Mouse (Mus musculus) MEL (cell line): ENCODE data around the gene Trem2. TPM values are rescaled to one million over a fixed set of nuclear protein-coding genes. Genes with fewer than 3 reads are reported as not detected.
A peak's percentile ranks its signal among the peaks of the same experiment; 100 is the strongest.

Experiments used
- DNase-seq: peaks from one replicate; pipeline ENCODE4 v3.0.0; 2011; ENCODE audit warnings: low read depth, low spot score
- H3K27ac ChIP-seq: 2 replicates; pipeline ENCODE4 v1.5.1; 2012; ENCODE audit warnings: low read depth, mild to moderate bottlenecking, control low read depth, low read length, moderate library complexity; ENCODE audit not compliant: control insufficient read depth
- H3K27me3 ChIP-seq, 2 experiments: fragments of 150-350 bp in 1 of 2; sonication (generic) in 1 of 2; 2 replicates each; pipeline ENCODE4 v1.6.1; 2012; ENCODE audit warnings: low read length in 2 of 2, mild to moderate bottlenecking in 2 of 2, improper control_type of control experiment in 1 of 2, moderate library complexity in 1 of 2; ENCODE audit not compliant: insufficient read depth in 2 of 2, control insufficient read depth in 1 of 2
- H3K36me3 ChIP-seq, 2 experiments: 2 replicates each; pipeline ENCODE4 v1.6.1; 2012 to 2014; ENCODE audit warnings: low read length in 2 of 2, improper control_type of control experiment in 1 of 2, inconsistent platforms in 1 of 2, mild to moderate bottlenecking in 1 of 2; ENCODE audit not compliant: insufficient read depth in 2 of 2, control insufficient read depth in 1 of 2
- H3K4me1 ChIP-seq, 2 experiments: fragments of 150-350 bp in 1 of 2; sonication (generic) in 1 of 2; 2 replicates each; pipeline ENCODE4 v1.6.1; 2012; ENCODE audit warnings: low read length in 2 of 2, improper control_type of control experiment in 1 of 2, mild to moderate bottlenecking in 1 of 2; ENCODE audit not compliant: insufficient read depth in 2 of 2, control insufficient read depth in 1 of 2
- H3K4me3 ChIP-seq, 2 experiments: fragments of 150-350 bp in 1 of 2; sonication (generic) in 1 of 2; 2 replicates each; pipeline ENCODE4 v1.5.1; 2012; ENCODE audit warnings: low read depth in 2 of 2, low read length in 2 of 2, mild to moderate bottlenecking in 2 of 2, moderate library complexity in 2 of 2, control low read depth in 1 of 2, improper control_type of control experiment in 1 of 2; ENCODE audit not compliant: control insufficient read depth in 1 of 2, insufficient read depth in 1 of 2
- H3K79me2 ChIP-seq: 2 replicates; pipeline ENCODE4 v1.6.1; 2012; ENCODE audit warnings: mild to moderate bottlenecking, low read length, moderate library complexity; ENCODE audit not compliant: control insufficient read depth, poor library complexity, insufficient read depth
- H3K9ac ChIP-seq: 2 replicates; pipeline ENCODE4 v1.6.1; 2012; ENCODE audit warnings: low read depth, mild to moderate bottlenecking, control low read depth, low read length, moderate library complexity; ENCODE audit not compliant: control insufficient read depth, poor library complexity, severe bottlenecking
- H3K9me3 ChIP-seq: fragments of 150-350 bp; sonication (generic); replicated peaks from 2 replicates; pipeline ENCODE4 v1.6.1; 2012; ENCODE audit warnings: mild to moderate bottlenecking, low read length, improper control_type of control experiment, moderate library complexity; ENCODE audit not compliant: insufficient read depth
- BHLHE40 ChIP-seq: IDR thresholded peaks from 2 replicates; pipeline ENCODE4 v1.6.1; 2012; ENCODE audit warnings: low read depth, mild to moderate bottlenecking, inconsistent platforms, low read length, improper control_type of control experiment, borderline replicate concordance
- CHD1 ChIP-seq: IDR thresholded peaks from 2 replicates; pipeline ENCODE4 v1.6.1; 2012; ENCODE audit warnings: low read depth, mild to moderate bottlenecking, inconsistent platforms, low read length, improper control_type of control experiment
- CTCF ChIP-seq, 3 experiments: IDR thresholded peaks in 2 of 3; conservative IDR thresholded peaks in 1 of 3; 2 replicates each; pipeline ENCODE4 v1.5.1; 2011 to 2012; ENCODE audit warnings: low read length in 3 of 3, low read depth in 2 of 3, mild to moderate bottlenecking in 2 of 3, improper control_type of control experiment in 1 of 3, inconsistent platforms in 1 of 3, mixed read lengths in 1 of 3, moderate library complexity in 1 of 3; ENCODE audit not compliant: control insufficient read depth in 1 of 3, insufficient read depth in 1 of 3, poor library complexity in 1 of 3, severe bottlenecking in 1 of 3
- ETS1 ChIP-seq: IDR thresholded peaks from 2 replicates; pipeline ENCODE4 v1.6.1; 2012; ENCODE audit warnings: low read depth, mild to moderate bottlenecking, inconsistent platforms, low read length, improper control_type of control experiment, moderate library complexity
- GABPA ChIP-seq: IDR thresholded peaks from 2 replicates; pipeline ENCODE4 v1.6.1; 2012; ENCODE audit warnings: low read depth, mild to moderate bottlenecking, inconsistent platforms, low read length, improper control_type of control experiment, moderate library complexity
- GATA1 ChIP-seq: IDR thresholded peaks from 2 replicates; pipeline ENCODE4 v1.6.1; 2011; ENCODE audit warnings: low read depth, low read length, improper control_type of control experiment
- MAX ChIP-seq: IDR thresholded peaks from 2 replicates; pipeline ENCODE4 v1.6.1; 2011; ENCODE audit warnings: low read length, improper control_type of control experiment
- MAZ ChIP-seq: IDR thresholded peaks from 2 replicates; pipeline ENCODE4 v1.6.1; 2012; ENCODE audit warnings: low read depth, mild to moderate bottlenecking, inconsistent platforms, low read length, improper control_type of control experiment
- MEF2A ChIP-seq: IDR thresholded peaks from 2 replicates; pipeline ENCODE4 v1.6.1; 2014; ENCODE audit warnings: low read depth, mild to moderate bottlenecking, inconsistent platforms, low read length, improper control_type of control experiment; ENCODE audit not compliant: poor library complexity, insufficient replicate concordance, severe bottlenecking; ENCODE audit errors: extremely low read depth
- MYC ChIP-seq: IDR thresholded peaks from 2 replicates; pipeline ENCODE4 v1.6.1; 2011; ENCODE audit warnings: low read depth, mild to moderate bottlenecking, low read length, improper control_type of control experiment, moderate library complexity
- NELFE ChIP-seq: IDR thresholded peaks from 2 replicates; pipeline ENCODE4 v1.6.1; 2011; ENCODE audit warnings: low read depth, low read length, improper control_type of control experiment
- POLR2A ChIP-seq, 2 experiments: IDR thresholded peaks; 2 replicates each; pipeline ENCODE4 v1.6.1; 2011 to 2012; ENCODE audit warnings: low read length in 2 of 2, mild to moderate bottlenecking in 2 of 2, control low read depth in 1 of 2, improper control_type of control experiment in 1 of 2, low read depth in 1 of 2, moderate library complexity in 1 of 2; ENCODE audit not compliant: control insufficient read depth in 1 of 2, insufficient read depth in 1 of 2, poor library complexity in 1 of 2
- RAD21 ChIP-seq: IDR thresholded peaks from 2 replicates; pipeline ENCODE4 v1.6.1; 2011; ENCODE audit warnings: mild to moderate bottlenecking, low read depth, low read length, improper control_type of control experiment
- SIN3A ChIP-seq: IDR thresholded peaks from 2 replicates; pipeline ENCODE4 v1.6.1; 2012; ENCODE audit warnings: low read length, improper control_type of control experiment, inconsistent platforms
- SMC3 ChIP-seq: IDR thresholded peaks from 2 replicates; pipeline ENCODE4 v1.6.1; 2011; ENCODE audit warnings: low read depth, low read length, improper control_type of control experiment
- UBTF ChIP-seq: IDR thresholded peaks from 2 replicates; pipeline ENCODE4 v1.6.1; 2012; ENCODE audit warnings: low read depth, mild to moderate bottlenecking, inconsistent platforms, low read length, improper control_type of control experiment, moderate library complexity, borderline replicate concordance; ENCODE audit not compliant: insufficient read depth
- ZC3H11A ChIP-seq: IDR thresholded peaks from 2 replicates; pipeline ENCODE4 v1.6.1; 2012; ENCODE audit warnings: low read depth, mild to moderate bottlenecking, inconsistent platforms, low read length, improper control_type of control experiment
- ZNF384 ChIP-seq: IDR thresholded peaks from 2 replicates; pipeline ENCODE4 v1.6.1; 2012; ENCODE audit warnings: low read depth, mild to moderate bottlenecking, inconsistent platforms, low read length, improper control_type of control experiment
- polyA plus RNA-seq, 2 experiments: library from polyadenylated mRNA; stranded (reverse) in 1 of 2; unstranded in 1 of 2; fragments of >175 nt in 1 of 2; fragments of >200 nt in 1 of 2; gene quantifications; 2 replicates each; pipeline versions ENCODE4 v1.2.1 to v1.2.4; 2012; ENCODE audit warnings: low replicate concordance in 2 of 2, low read depth in 1 of 2; ENCODE audit not compliant: insufficient read length in 2 of 2, insufficient read depth in 1 of 2, missing spikeins in 1 of 2
- total RNA-seq: library from RNA; depleted of rRNA; stranded (reverse); fragments of 300-350 nt; gene quantifications from 2 replicates; pipeline ENCODE4 v1.2.3, GENCODE M21; 2012

Gene Trem2
- total and polyA plus RNA-seq, 3 experiments, result 0.04 to 0.26 TPM; not detected in 1

DNA sequence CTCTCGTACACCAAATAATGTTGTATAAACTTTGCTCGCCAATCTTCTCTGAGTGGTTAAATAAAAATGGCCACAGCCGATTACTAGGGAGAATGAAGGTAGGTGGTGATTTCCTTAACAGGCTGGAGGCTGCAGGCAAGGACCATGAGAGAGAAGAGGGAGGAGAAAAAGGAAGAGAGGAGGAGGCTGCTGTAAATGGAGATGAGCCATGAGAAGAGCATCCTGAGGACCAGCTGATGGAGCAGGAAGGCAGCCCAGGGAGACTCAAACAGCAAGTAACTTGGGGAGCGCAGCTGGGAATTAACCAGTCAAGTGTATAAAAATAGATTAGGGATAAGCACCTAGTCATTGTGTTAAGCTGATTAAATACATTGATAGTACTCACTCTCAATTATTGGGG, 12.0 kb upstream of the Trem2 start:
- peaks cover 4 to 6% of the 10 kb centered on the region in 2 experiments; a peak in 3 of 4 replicates for H3K4me1 ChIP-seq
- no peak for DNase-seq
- no peak for TF ChIP-seq GATA1
- TF ChIP-seq CHD1, result no peak
- no peak for TF ChIP-seq UBTF
- TF ChIP-seq, all 39 proteins: peak for 0
- Histone ChIP-seq H3K9me3 (no peaks in the 10 kb centered on the region), H3K9ac (no peak overlapping the region), H3K27me3 (no peaks in the 10 kb centered on the region), H3K4me3 (no peak overlapping the region), H3K36me3 (peaks cover 0 to 4% of the 10 kb centered on the region in 2 experiments; a peak in 1 of 4 replicates), H3K27ac (no peak overlapping the region), H3K79me2 (no peaks in the 10 kb centered on the region)

DNA sequence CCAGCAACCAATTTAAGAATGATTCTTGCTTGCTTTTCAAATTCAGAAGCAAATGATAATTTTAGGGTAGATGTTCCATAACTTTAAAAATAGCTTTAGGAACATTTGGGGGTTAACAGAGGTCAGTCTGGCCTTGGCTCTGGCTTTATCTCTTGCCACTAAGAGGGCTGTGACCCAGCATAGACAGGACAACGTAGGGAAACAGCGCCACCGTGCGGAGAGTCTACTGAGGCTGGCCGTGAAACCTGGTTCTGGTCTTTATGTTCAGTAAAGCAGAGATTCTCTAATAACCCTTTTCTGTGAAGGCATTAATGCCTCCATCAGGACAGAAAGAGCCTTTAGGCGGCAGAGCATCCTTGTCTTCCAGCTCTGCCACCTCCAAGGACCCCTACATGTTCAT, 9.3 kb upstream of the Trem2 start:
- no peak overlapping the region for H3K9ac ChIP-seq
- TF ChIP-seq MAX, result no peak
- TF ChIP-seq SMC3, result peak; percentile 98
- TF ChIP-seq ZNF384, result 0 out of 2 replicates have a peak, but pooled peaks have one; percentile 8
- TF ChIP-seq SIN3A, result no peak
- peak; percentile 97 for TF ChIP-seq RAD21
- TF ChIP-seq UBTF, result no peak
- no peak for TF ChIP-seq ETS1
- TF ChIP-seq ZC3H11A, result peak; percentile 97
- peak; percentile 90 to 97 (median 94) for TF ChIP-seq CTCF (IDR thresholded peaks at IDR 0.05 in 2 of 3, conservative IDR thresholded peaks at IDR 0.05 in 1 of 3; ENCODE audit: control insufficient read depth in 1 of 3, insufficient read depth in 1 of 3, low read depth in 2 of 3, low read length in 3 of 3, poor library complexity in 1 of 3, severe bottlenecking in 1 of 3)
- TF ChIP-seq MYC, result no peak
- TF ChIP-seq GABPA, result no peak
- TF ChIP-seq POLR2A (IDR thresholded peaks at IDR 0.05; ENCODE audit: control insufficient read depth in 1 of 2, insufficient read depth in 1 of 2, low read depth in 1 of 2, low read length in 2 of 2, poor library complexity in 1 of 2), result no peak
- TF ChIP-seq GATA1, result peak; percentile 46
- H3K27ac ChIP-seq, result no peak overlapping the region
- H3K27me3 ChIP-seq, result no peaks in the 10 kb centered on the region
- peaks cover 0 to 6% of the 10 kb centered on the region in 2 experiments; a peak in 2 of 4 replicates for H3K36me3 ChIP-seq
- peaks cover 5 to 9% of the 10 kb centered on the region in 2 experiments for H3K4me1 ChIP-seq
- peak; percentile 84 for DNase-seq
- no peaks in the 10 kb centered on the region for H3K9me3 ChIP-seq
- H3K79me2 ChIP-seq, result no peaks in the 10 kb centered on the region
- H3K4me3 ChIP-seq, result no peak overlapping the region

DNA sequence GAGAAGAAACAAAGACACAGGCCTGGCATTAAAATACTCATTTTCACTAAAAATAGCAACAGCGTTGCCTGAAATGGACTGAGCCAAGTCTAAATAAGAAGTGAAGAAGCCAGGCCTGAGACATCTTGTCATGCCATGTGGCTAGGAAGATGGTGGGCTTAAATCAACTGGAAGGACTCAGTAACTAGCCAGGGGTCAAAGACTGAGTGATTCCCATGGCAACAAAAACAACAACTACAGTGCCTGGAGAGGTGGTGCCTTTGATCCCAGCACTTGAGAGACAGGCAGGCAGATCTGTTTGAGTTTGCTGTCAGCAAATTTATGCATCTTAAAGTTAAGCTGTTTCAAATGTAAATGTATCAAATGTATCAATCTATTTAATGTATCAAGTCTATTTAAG, 5.9 kb upstream of the Trem2 start:
- DNase-seq, result no peak
- Histone ChIP-seq H3K79me2 (no peaks in the 10 kb centered on the region), H3K9ac (no peak overlapping the region), H3K27ac (no peak overlapping the region), H3K4me1 (peaks cover 5 to 13% of the 10 kb centered on the region in 2 experiments), H3K9me3 (no peaks in the 10 kb centered on the region), H3K36me3 (peaks cover 0 to 10% of the 10 kb centered on the region in 2 experiments; a peak in 2 of 4 replicates), H3K27me3 (no peaks in the 10 kb centered on the region), H3K4me3 (no peak overlapping the region)
- TF ChIP-seq MEF2A (no peak), MAZ (no peak), GABPA (no peak), BHLHE40 (no peak), UBTF (no peak), ZC3H11A (no peak), NELFE (no peak)
